Mouse (Mus musculus) ES-E14 (cell line): ENCODE measurements around the gene Carf. TPM values are rescaled to one million over a fixed set of nuclear protein-coding genes. Genes with fewer than 3 reads are reported as not detected.
"Not testable (repeated sequence)": the region's sequence is repeated elsewhere in the genome, so short reads cannot be mapped to it uniquely, and the experiment has no call there.

Experiments used
- DNase-seq: peaks from one replicate; pipeline ENCODE4 v3.0.0-alpha.2; 2013; ENCODE audit warnings: low read depth, low spot score
- H3K27ac ChIP-seq: 2 replicates; pipeline ENCODE4 v1.5.1; 2012; ENCODE audit warnings: low read depth, mild to moderate bottlenecking, low read length, moderate library complexity, mixed read lengths; ENCODE audit not compliant: poor library complexity, insufficient read depth, severe bottlenecking
- H3K36me3 ChIP-seq: 2 replicates; pipeline ENCODE4 v1.6.1; 2012; ENCODE audit warnings: mild to moderate bottlenecking, low read length, moderate library complexity, mixed read lengths; ENCODE audit not compliant: control insufficient read depth, poor library complexity, insufficient read depth, severe bottlenecking
- H3K4me1 ChIP-seq, 2 experiments: fragments of 150-350 bp in 1 of 2; sonication (generic) in 1 of 2; 2 replicates each; pipeline ENCODE4 v1.6.1; 2012; ENCODE audit warnings: low read length in 2 of 2, mild to moderate bottlenecking in 1 of 2, mixed read lengths in 1 of 2; ENCODE audit not compliant: control insufficient read depth in 2 of 2, insufficient read depth in 2 of 2, poor library complexity in 1 of 2
- H3K4me3 ChIP-seq, 2 experiments: fragments of 150-350 bp in 1 of 2; sonication (generic) in 1 of 2; 2 replicates each; pipeline ENCODE4 v1.5.1; 2012; ENCODE audit warnings: low read length in 2 of 2, low read depth in 1 of 2, mild to moderate bottlenecking in 1 of 2, mixed read lengths in 1 of 2; ENCODE audit not compliant: insufficient read depth in 1 of 2, poor library complexity in 1 of 2, severe bottlenecking in 1 of 2
- H3K9ac ChIP-seq: 2 replicates; pipeline ENCODE4 v1.6.1; 2012; ENCODE audit warnings: low read depth, mild to moderate bottlenecking, low read length, mixed read lengths; ENCODE audit not compliant: poor library complexity, insufficient read depth, severe bottlenecking
- H3K9me3 ChIP-seq: fragments of 150-350 bp; sonication (generic); 2 replicates; pipeline ENCODE4 v1.6.1; 2012; ENCODE audit warnings: low read depth, mild to moderate bottlenecking, low read length; ENCODE audit not compliant: control insufficient read depth, insufficient read depth
- CHD2 ChIP-seq: IDR thresholded peaks from 2 replicates; pipeline ENCODE4 v1.6.1; 2014; ENCODE audit warnings: mild to moderate bottlenecking, low read depth, low read length, inconsistent platforms
- HCFC1 ChIP-seq: IDR thresholded peaks from 2 replicates; pipeline ENCODE4 v1.6.1; 2012; ENCODE audit warnings: low read length, inconsistent platforms, borderline replicate concordance; ENCODE audit not compliant: insufficient read depth
- MAFK ChIP-seq: IDR thresholded peaks from 2 replicates; pipeline ENCODE4 v1.6.1; 2014; ENCODE audit warnings: mild to moderate bottlenecking, low read depth, low read length, inconsistent platforms; ENCODE audit not compliant: insufficient read depth
- ZC3H11A ChIP-seq: IDR thresholded peaks from 2 replicates; pipeline ENCODE4 v1.6.1; 2012; ENCODE audit warnings: low read depth, mild to moderate bottlenecking, inconsistent platforms, low read length, borderline replicate concordance
- ZNF384 ChIP-seq: IDR thresholded peaks from 2 replicates; pipeline ENCODE4 v1.6.1; 2012; ENCODE audit warnings: low read depth, low read length, inconsistent platforms
- in situ Hi-C, 2 experiments: fragments of 600-800 bp; cut with MboI; formaldehyde crosslinking; loops; one replicate each; pipeline ENCODE4 v1.15.1; 2025; ENCODE audit warnings: low sequenced_read_pairs in 2 of 2, inconsistent platforms in 1 of 2; ENCODE audit not compliant: unreplicated experiment in 2 of 2
- total RNA-seq: library from RNA; depleted of rRNA; stranded (reverse); fragments of 300-350 nt; gene quantifications from 2 replicates; pipeline ENCODE4 v1.2.3, GENCODE M21; 2012; rRNA removed

The Carf gene
- total RNA-seq = 4.3 and 5.4 TPM in 2 replicates

DNA sequence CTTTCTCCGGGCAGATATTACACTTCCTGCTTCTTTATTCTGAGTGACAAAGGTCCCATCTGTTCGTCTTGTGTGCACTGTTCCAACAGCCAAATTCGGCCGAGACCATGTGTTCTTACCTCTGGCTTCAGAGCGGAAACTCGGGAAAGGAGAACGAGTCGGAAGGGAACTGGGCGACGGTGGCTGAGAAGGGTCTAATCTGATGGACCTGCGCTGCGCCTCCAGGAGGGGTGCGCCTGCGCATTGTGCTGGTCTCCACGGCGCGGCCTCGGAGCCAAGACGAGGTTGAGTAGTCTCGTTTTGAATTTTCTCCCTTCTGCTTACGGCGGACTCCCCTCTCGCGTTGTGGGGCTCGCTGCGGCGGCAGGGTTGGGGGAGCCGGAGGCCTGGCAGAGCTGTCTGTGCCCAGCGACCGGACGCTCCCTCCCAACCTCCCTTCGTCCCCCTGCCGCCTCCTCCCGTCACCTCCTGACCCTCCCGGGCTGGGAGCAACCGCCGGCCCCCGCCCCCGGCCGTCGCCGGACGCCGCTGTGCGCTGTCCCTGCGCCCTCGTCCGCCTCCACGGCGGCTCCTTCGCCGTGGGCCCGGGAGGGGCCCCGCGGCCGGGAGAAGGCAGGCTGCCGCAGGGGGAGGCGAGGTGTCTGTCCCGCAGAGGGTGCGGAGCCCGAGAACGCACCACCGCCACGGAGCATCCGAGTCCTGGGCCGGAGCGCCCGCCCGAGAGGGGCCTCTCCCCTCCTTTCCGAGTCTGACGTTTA is at the start of gene Carf, which contains the start of gene Wdr12:
Gene Carf (plus strand): TSS at position 224 of the 758 bp plus-strand sequence.
Gene Wdr12 (minus strand): TSS at position 622 of the 758 bp plus-strand sequence.
- H3K9me3 ChIP-seq = no peaks in the 10 kb centered on the region
- peak within 1 kb of the TSS; percentile 92 to 95 for H3K4me3 ChIP-seq
- DNase-seq = peak; percentile 96
- H3K36me3 ChIP-seq = peaks cover 6% of the 10 kb centered on the region
- H3K4me1 ChIP-seq = 0 out of 4 replicates have a peak, but pooled peaks cover 0 to 1% of the 10 kb centered on the region in 2 experiments
- peak within 1 kb of the TSS; percentile 92 for H3K9ac ChIP-seq
- in situ Hi-C loops = no loop called here
- TF ChIP-seq HCFC1 = peak; percentile 74
- TF ChIP-seq MAFK = no peak
- peak within 1 kb of the TSS; percentile 85 for H3K27ac ChIP-seq

DNA sequence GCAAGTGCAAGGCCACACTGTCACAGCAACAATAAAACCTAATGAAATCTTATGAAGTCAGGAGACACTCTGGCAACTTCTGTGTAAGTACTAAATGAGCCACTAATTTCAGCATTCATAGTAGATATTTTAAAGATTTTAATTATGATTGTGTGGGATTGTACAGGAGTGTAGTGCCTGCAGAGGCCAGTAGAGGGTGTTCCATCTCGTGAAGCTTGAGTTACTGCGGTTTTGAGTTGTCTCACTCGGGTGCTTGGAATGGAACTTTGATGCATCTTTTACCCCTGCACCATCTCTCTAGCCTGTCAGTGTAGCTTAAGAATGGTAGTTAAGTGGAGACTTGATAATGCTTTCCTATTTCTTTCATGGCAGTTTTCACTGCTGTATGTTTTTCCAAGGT is 43.4 kb upstream of the Carf start:
- Histone ChIP-seq H3K9me3 (no peaks in the 10 kb centered on the region), H3K9ac (no peak overlapping the region), H3K4me1 (no peaks in the 10 kb centered on the region; a peak in 1 of 4 replicates), H3K4me3 (no peak overlapping the region), H3K36me3 (no peaks in the 10 kb centered on the region), H3K27ac (no peak overlapping the region)
- TF ChIP-seq ZC3H11A (peak; percentile 11; the same call in 1 of the 2 replicates), HCFC1 (no peak), ZNF384 (no peak), CHD2 (no peak)
- in situ Hi-C loops = no loop called here
- no peak for DNase-seq

DNA sequence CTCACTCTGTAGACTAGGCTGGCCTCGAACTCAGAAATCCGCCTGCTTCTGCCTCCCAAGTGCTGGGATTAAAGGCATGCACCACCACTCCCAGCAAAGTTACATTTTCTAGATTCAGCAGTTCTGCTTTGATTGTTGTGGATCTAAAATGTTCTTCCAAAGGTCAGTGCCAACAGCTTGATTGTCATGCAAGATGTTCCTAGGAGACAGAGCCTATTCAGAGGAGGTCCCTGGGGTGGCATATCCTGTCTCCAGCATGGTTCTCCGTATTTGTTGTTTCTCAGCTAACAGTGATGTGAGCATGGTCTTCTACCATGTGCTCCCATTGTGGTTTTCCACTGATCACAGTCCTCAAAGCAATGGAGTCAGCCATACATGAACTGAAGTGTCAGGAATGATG is 41.7 kb upstream of the Carf start:
- no peak overlapping the region for H3K4me3 ChIP-seq
- no peaks in the 10 kb centered on the region for H3K36me3 ChIP-seq
- no peaks in the 10 kb centered on the region for H3K9me3 ChIP-seq
- no peak overlapping the region for H3K27ac ChIP-seq
- in situ Hi-C loops = no loop called here
- no peak for DNase-seq
- H3K9ac ChIP-seq = no peak overlapping the region
- TF ChIP-seq ZC3H11A (no peak), HCFC1 (no peak), CHD2 (no peak), MAFK (no peak), ZNF384 (no peak)
- H3K4me1 ChIP-seq = no peaks in the 10 kb centered on the region; a peak in 1 of 4 replicates

DNA sequence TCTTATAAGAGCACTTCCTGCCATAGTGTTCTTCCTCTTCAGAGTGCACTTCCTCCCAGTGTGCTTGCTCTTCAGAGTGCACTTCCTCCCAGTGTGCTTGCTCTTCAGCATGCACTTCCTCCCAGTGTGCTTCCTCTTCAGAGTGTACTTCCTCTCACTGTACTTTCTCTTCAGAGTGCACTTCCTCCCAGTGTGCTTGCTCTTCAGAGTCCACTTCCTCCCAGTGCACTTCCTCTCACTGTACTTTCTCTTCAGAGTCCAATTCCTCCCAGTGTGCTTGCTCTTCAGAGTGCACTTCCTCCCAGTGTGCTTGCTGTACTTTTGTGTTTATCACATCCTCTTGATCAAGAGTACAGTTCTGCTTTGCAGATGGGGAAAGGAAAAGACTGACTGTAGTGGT is 27.3 kb upstream of the Carf start:
- in situ Hi-C loops, H3K9ac ChIP-seq, DNase-seq: not testable (repeated sequence)

DNA sequence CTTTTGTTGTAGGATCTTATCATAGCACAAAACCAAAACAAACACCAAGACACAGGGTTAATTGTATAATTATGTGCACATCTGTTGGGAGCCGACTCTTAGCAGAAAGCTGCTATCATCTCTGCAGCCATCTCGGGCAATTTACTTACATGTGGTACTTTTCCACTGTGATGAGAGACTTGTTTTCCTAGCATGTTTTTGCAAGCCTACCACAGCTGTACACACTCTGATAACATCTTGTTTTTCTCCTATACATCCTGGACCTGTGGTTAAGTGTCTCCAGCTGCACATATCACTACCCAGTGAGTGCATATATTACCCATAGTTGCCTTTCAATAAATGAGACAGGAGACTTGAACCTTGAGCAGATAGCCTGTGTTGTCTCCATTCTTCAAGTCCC is 23.1 kb upstream of the Carf start:
- no peak for TF ChIP-seq MAFK
- no peak for TF ChIP-seq HCFC1
- no peak for TF ChIP-seq ZC3H11A
- TF ChIP-seq CHD2 = no peak
- TF ChIP-seq ZNF384 = no peak
- no peak overlapping the region for H3K27ac ChIP-seq
- peaks cover 16% of the 10 kb centered on the region for H3K36me3 ChIP-seq
- in situ Hi-C loops = no loop called here
- no peaks in the 10 kb centered on the region for H3K9me3 ChIP-seq
- DNase-seq = no peak
- no peak overlapping the region for H3K9ac ChIP-seq
- no peak overlapping the region for H3K4me3 ChIP-seq
- peaks cover 0 to 4% of the 10 kb centered on the region in 2 experiments; a peak in 2 of 4 replicates for H3K4me1 ChIP-seq

More for the DNA sequence above, 27.3 kb upstream of the Carf start:
- H3K36me3 ChIP-seq, H3K4me1 ChIP-seq, H3K4me3 ChIP-seq, H3K9me3 ChIP-seq, H3K27ac ChIP-seq: not testable (repeated sequence)
